Mouse (Mus musculus) liver, embryonic 12.5 days (tissue): ENCODE results near the gene Gm20219. TPM values are rescaled to one million over a fixed set of nuclear protein-coding genes. Genes with fewer than 3 reads are reported as not detected.
A peak's percentile ranks its signal among the peaks of the same experiment; 100 is the strongest.
"Not testable (repeated sequence)": the region's sequence is repeated elsewhere in the genome, so short reads cannot be mapped to it uniquely, and the experiment has no call there.

ENCODE experiments used
- ATAC-seq: fragments of 200-750 bp; cut with Nextera tagmentation; 2 replicates; pipeline ENCODE4 v1.8.0; 2017; ENCODE audit warnings: moderate number of reproducible peaks, mild to moderate bottlenecking, moderate library complexity
- H3K27ac ChIP-seq: fragments of 300-500 bp; sonication (generic); 2 replicates; pipeline ENCODE4 v1.5.1; 2016; ENCODE audit warnings: mild to moderate bottlenecking
- H3K27me3 ChIP-seq: fragments of 300-500 bp; sonication (generic); replicated peaks from 2 replicates; pipeline ENCODE4 v1.6.1; 2016; ENCODE audit warnings: mild to moderate bottlenecking, moderate library complexity
- H3K36me3 ChIP-seq: fragments of 300-500 bp; sonication (generic); 2 replicates; pipeline ENCODE4 v1.6.1; 2016; ENCODE audit warnings: mild to moderate bottlenecking, moderate library complexity
- H3K4me1 ChIP-seq: fragments of 300-500 bp; sonication (generic); 2 replicates; pipeline ENCODE4 v1.6.1; 2016
- H3K4me2 ChIP-seq: fragments of 300-500 bp; sonication (generic); 2 replicates; pipeline ENCODE4 v1.6.1; 2016; ENCODE audit warnings: mild to moderate bottlenecking, moderate library complexity
- H3K4me3 ChIP-seq: fragments of 300-500 bp; sonication (generic); 2 replicates; pipeline ENCODE4 v1.5.1; 2016; ENCODE audit warnings: mild to moderate bottlenecking, moderate library complexity
- H3K9ac ChIP-seq: fragments of 300-500 bp; sonication (generic); 2 replicates; pipeline ENCODE4 v1.6.1; 2016; ENCODE audit warnings: mild to moderate bottlenecking, moderate library complexity
- H3K9me3 ChIP-seq: fragments of 300-500 bp; sonication (generic); replicated peaks from 2 replicates; pipeline ENCODE4 v1.6.1; 2016; ENCODE audit warnings: mild to moderate bottlenecking, moderate library complexity
- WGBS: fragments of 180-500 bp; shearing (Covaris S2); methylation state at CpG from one replicate; pipeline ENCODE4 v1.1.7; 2016; ENCODE audit not compliant: insufficient replicate concordance; 5-methylcytosine and 5-hydroxymethylcytosine counted together
- polyA plus RNA-seq: library from polyadenylated mRNA; unstranded; fragments of >200 nt; fragmentation: Nextera tagmentation; extraction: Ambion mirVana; gene quantifications from 2 replicates; pipeline ENCODE4 v1.2.1, GENCODE M21; 2016

Gm20219 gene
- polyA plus RNA-seq, 1 experiment from 2014 or later = 0.25 TPM

- Histone ChIP-seq H3K27ac (no peak overlapping the region), H3K4me1 (peaks cover 22% of the 10 kb centered on the region), H3K4me3 (no peak overlapping the region), H3K36me3 (no peaks in the 10 kb centered on the region), H3K9ac (no peak overlapping the region), H3K4me2 (peak overlapping the region; percentile 24; the same call in 1 of the 2 replicates), H3K27me3 (peaks cover 87% of the 10 kb centered on the region), H3K9me3 (no peaks in the 10 kb centered on the region)
- no peak for ATAC-seq
- WGBS = 22% methylated on average over 27 of the region's 27 CpGs
Observed at GRCm38 (mm10) chr17:56510473-56510969, 43.7 kb downstream of the Gm20219 start.

- Histone ChIP-seq H3K4me3 (no peak overlapping the region), H3K27ac (no peak overlapping the region), H3K9ac (no peak overlapping the region), H3K4me2 (peak overlapping the region; percentile 24; the same call in 1 of the 2 replicates), H3K27me3 (peaks cover 80% of the 10 kb centered on the region), H3K36me3 (no peaks in the 10 kb centered on the region), H3K4me1 (peaks cover 22% of the 10 kb centered on the region), H3K9me3 (no peaks in the 10 kb centered on the region)
- 12% methylated on average over 31 of the region's 37 CpGs for WGBS
- ATAC-seq = no peak
Observed at GRCm38 (mm10) chr17:56509707-56510472, 44.3 kb downstream of the Gm20219 start.

DNA sequence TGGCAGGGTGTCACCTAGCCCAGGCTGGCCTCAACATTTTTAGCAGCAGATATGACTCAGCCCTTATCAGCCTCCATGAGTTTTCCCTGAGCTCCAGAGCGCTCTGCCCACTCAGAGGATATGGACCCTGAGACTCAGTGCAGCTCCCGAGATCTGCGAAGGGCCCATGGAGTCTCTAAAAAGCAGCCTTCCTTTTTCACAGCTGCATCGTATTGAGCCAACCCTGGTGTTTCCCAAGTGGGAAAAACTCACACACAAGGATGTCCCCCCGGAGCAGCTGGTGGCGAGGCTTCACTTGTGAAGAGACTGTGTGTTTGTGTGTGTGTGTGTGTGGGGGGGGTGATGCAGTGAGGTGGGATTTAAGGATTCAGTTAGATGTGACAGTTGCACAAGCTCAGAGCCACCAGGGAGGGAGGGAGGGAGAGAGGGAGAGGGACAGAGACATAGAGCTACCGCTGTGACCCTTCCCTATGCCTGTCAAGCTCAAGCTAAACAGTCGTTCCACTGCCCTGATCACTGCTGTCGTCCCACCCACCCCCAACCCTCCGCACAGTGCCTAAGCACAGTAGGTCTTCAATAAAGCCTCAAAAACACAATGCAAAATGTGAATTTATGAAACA is 45.1 kb downstream of the Gm20219 start:
- no peaks in the 10 kb centered on the region for H3K36me3 ChIP-seq
- no peak for ATAC-seq
- peaks cover 73% of the 10 kb centered on the region for H3K27me3 ChIP-seq
- H3K27ac ChIP-seq = no peak overlapping the region
- WGBS = 43% methylated on average over 10 of the region's 10 CpGs
- peaks cover 22% of the 10 kb centered on the region for H3K4me1 ChIP-seq
- H3K9me3 ChIP-seq = no peaks in the 10 kb centered on the region
- H3K4me2 ChIP-seq = 0 out of 2 replicates have a peak overlapping the region, but pooled peaks have one; percentile 24
- no peak overlapping the region for H3K4me3 ChIP-seq
- no peak overlapping the region for H3K9ac ChIP-seq

GRCm38 (mm10) chr17:56507161-56508068 is 46.8 kb downstream of the Gm20219 start:
- H3K36me3 ChIP-seq = no peaks in the 10 kb centered on the region
- peaks cover 59% of the 10 kb centered on the region for H3K27me3 ChIP-seq
- H3K4me1 ChIP-seq = peaks cover 22% of the 10 kb centered on the region
- peak; percentile 89 for ATAC-seq
- H3K9me3 ChIP-seq = no peaks in the 10 kb centered on the region
- peak overlapping the region; percentile 63 for H3K27ac ChIP-seq
- H3K4me3 ChIP-seq = peak overlapping the region; percentile 58
- WGBS = 1% methylated on average over 42 of the region's 42 CpGs
- H3K9ac ChIP-seq = peak overlapping the region; percentile 62
- H3K4me2 ChIP-seq = peak overlapping the region; percentile 80

GRCm38 (mm10) chr17:56506417-56507065 is 47.6 kb downstream of the Gm20219 start:
- Histone ChIP-seq H3K9ac (peak overlapping the region; percentile 62; the same call in 1 of the 2 replicates), H3K4me2 (peak overlapping the region; percentile 80), H3K27me3 (peaks cover 52% of the 10 kb centered on the region), H3K4me1 (peaks cover 21% of the 10 kb centered on the region), H3K9me3 (no peaks in the 10 kb centered on the region), H3K27ac (0 out of 2 replicates have a peak overlapping the region, but pooled peaks have one; percentile 63), H3K36me3 (no peaks in the 10 kb centered on the region), H3K4me3 (peak overlapping the region; percentile 58)
- ATAC-seq = no peak; the same call in 1 of the 2 replicates
- WGBS = 57% methylated on average over 15 of the region's 15 CpGs

DNA sequence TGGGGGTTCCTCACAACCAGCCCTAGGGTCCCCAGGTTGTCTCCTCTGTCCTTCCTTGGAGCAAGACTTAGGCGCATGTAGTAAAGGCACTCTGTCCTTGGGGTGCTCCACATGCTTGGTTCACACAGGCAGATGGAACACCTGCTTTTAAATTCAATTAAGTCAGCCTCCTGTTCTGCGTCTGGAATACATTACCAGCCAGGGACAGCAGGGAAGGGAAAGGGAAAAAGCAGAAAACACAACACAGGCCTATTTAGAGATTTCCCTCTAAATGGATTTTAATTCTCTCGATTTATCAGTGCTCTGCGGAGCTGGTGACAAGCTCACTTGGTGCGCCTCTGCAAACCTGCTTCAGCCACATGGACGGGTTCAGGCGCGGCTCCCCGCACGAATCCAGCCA is 48.8 kb downstream of the Gm20219 start:
- 70% methylated on average over 10 of the region's 10 CpGs for WGBS
- Histone ChIP-seq H3K36me3 (no peaks in the 10 kb centered on the region), H3K4me3 (no peak overlapping the region), H3K27ac (no peak overlapping the region), H3K9ac (no peak overlapping the region), H3K4me2 (no peak overlapping the region), H3K4me1 (peaks cover 16% of the 10 kb centered on the region), H3K9me3 (no peaks in the 10 kb centered on the region), H3K27me3 (peaks cover 41% of the 10 kb centered on the region)
- ATAC-seq = no peak

DNA sequence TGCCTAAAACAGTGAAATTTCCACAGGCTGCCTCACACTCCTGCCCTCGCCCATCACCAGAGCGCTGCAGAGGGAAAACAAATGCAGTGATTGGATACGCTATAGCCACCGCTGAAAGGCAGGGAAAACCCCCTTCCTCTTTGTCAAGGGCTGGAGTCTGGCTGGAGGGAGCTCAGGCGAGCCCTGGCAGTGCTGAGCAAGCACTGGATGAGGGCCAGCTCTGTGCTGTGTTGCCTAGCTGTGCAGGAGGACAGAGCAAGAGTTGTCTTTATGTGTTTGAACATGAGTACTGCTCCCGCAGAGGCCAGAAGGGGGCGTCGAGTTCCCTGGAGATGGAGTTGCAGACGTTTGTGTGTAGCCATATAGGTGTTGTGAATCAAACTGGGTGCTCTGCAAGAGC is 51.7 kb downstream of the Gm20219 start:
- Histone ChIP-seq H3K27ac (no peak overlapping the region), H3K36me3 (no peaks in the 10 kb centered on the region), H3K27me3 (peaks cover 12% of the 10 kb centered on the region), H3K9ac (no peak overlapping the region), H3K4me3 (no peak overlapping the region), H3K9me3 (no peaks in the 10 kb centered on the region), H3K4me1 (peaks cover 7% of the 10 kb centered on the region), H3K4me2 (no peak overlapping the region)
- 27% methylated on average over 9 of the region's 9 CpGs for WGBS
- no peak for ATAC-seq

GRCm38 (mm10) chr17:56501635-56502400 is 52.4 kb downstream of the Gm20219 start:
- H3K27me3 ChIP-seq, H3K4me1 ChIP-seq, H3K36me3 ChIP-seq, H3K4me2 ChIP-seq, H3K9ac ChIP-seq, H3K9me3 ChIP-seq, H3K27ac ChIP-seq, ATAC-seq, H3K4me3 ChIP-seq: not testable (repeated sequence)
- WGBS = 31% methylated on average over 2 of the region's 2 CpGs
